Mouse (Mus musculus): ENCODE data around the gene Nfkbid. TPM values are rescaled to one million over a fixed set of nuclear protein-coding genes. Genes with fewer than 3 reads are reported as not detected.

Nfkbid gene
- total RNA-seq (2023) = 10 to 100 TPM; 40.1 to 45.7 TPM

DNA sequence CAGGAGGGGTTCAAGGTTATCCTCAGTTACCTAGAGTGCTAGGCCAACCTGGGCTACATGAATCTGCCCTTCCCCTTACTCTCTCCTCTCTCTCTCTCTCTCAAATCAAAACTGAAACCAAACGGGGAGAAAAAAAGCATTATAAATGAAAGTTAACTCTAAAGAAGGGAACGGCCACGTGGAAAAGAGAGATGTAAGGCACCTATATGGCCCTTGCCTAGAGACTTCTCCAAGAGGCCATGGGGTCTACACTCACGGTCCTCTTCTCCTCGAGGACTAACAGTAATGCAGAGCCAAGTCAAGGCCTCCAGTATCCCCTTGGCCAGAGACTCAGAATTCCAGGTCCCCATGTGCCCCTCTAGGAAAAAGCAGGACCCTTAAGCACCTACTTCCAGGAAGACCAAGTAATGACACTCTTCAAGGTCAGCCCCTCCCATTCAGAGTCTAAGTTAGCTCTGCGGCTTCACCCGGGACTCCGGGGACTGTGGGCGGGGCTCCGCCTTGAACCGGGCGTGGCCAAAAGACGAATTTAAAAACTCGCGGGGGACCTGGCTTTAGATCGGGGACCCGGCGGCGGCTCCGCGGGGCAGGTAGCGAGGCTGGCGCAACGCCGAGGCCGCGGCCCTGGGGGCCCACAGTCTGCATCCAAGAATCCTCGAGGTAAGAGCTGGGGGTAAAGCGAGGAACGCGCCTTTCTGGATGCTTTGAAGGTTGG lies at the start of gene Nfkbid:
Gene Nfkbid (plus strand): TSS at position 558 of the 715 bp plus-strand sequence.

DNA sequence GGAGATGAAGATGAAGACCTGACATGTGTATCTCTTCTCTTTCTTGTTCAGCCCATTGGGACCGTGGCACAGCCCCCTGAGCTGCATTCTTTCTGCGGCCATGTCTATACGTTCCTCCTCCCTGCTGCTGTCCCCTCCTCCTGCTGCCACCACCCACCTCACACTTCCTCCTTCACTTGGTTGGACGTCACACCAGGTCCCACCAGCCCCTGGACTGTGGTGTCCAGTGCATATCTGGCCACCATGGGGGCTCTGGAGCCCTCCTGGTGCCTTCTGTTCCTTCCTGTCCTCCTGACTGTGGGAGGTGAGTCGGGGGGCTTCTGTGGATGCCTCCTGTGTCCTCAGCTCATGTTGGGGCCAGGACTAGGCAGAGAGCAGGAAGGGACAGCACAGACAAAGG lies 7.9 kb upstream of the Nfkbid start, which contains the start of gene Tyrobp:
Gene Tyrobp (plus strand): TSS at position 165 of the 400 bp plus-strand sequence.

DNA sequence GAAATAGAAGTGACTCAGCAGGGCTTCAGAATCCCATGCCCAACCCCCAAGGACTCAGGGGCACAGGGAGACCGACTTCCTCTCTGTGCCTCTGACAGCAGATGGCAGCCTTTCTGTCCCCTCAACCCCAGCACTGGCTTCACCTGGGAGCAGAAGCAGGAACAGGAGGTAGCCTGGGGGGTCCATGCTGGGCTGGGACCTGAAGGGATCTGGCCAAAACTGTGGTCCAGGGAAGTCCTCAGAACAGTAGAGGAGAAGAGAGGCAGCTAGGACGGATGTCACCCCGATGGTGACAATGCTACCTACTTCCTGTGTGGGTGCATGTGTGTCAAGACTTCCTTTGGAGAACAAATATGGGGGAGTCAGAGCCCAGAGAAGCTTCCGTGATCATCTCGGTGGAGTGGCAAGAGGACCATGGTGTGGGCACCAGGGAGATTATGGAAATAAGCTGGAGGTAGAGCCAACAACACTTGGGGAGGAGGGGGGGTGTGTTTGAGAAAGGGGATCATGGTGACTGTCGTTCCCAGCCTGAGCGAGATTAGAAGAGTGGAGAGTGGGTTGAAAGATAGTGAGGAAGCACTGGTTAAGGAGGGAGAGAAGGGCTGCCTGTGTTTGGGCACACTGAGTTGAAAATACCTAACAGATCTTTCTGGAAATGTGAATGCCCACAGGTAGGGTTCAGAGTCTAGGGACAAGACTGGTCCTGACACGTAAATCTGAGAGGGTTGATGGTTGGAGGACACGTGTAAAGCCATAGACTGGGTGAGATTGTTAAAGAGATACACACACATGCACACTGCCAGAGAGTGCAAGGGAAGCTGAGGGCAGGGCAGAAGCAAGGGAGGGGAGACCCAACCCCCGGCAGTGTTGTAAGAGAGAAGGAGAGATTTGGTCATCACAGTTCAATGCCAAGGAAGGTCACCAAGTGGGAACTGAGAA lies 1.7 kb upstream of the Nfkbid start, which contains the start of gene Hcst:
Gene Hcst (minus strand): TSS at position 294 of the 939 bp plus-strand sequence.

DNA sequence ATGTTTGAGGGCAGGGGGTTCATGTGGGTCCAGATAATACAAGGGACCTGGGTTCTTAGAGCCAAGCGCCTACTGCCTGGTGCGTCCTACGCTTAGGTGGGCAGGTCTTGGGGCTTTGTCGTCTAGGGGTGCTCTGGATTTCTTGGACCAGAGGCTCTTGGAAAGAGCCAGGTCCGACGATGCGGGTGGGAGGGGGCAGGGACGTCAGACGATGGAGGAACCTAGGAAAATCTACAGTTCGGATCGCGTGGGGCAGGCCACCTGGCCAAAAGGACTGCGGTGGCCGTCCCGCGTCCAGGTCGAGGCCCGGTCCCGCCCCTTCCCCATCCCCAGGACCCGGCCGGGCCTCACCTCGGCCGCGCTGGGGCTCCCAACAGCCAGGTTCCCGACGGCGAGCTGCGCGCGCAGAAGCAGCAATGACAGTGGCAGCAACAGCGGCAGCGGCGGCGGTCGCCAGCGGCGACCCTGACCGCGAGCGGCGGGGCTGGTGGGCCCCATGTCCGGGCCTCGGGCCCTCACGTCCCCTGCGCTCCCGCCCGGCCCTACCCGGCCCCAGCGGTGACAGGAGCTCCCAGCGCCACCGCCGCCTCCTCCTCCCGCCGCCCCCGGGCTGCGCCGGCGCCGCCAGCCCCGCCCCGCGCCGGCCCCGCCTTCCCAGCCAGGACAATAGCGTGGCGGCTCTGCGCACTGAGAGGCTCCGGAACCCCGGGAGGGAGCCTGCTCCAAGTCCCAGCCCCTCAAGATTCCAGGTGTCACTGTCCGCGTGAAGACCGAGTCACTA lies 23.6 kb downstream of the Nfkbid start, which contains the start of gene Aplp1:
Gene Aplp1 (minus strand): TSS at position 565 of the 781 bp plus-strand sequence.

DNA sequence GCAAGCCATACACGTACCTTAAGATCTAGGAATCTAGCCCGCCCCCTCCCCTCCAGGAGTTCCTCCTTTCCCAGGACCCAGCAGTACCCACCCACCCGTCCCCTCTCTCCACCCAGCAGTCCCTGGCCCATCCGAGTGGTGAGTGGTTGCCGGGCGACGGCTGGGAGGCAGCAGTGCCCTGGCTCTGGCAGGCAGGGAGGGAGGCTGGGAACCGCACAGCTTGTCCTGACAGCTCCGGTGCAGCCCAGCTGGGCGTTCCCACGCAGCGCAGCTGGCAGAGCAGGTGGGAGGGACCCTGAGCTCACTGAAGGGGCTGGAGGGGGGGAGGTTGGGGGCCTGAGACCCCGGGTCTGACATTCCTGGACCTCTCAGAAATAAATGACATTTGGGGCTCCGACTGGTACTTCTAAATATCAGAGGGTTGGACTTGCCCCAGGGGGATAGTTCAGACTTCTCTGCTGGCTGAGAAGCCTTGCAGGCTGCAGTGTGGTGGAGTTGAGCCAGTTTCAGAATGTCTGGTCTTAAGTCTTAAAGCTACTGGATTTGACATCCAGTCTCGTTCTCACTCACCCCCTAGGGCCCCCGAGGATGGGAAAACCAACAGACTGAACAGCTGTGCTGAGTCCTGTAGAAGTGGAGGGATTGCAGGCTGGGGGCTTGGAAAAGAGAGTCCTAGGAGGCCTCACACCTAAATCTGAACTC lies 36.2 kb downstream of the Nfkbid start, which contains the start of the genes Kirrel2 and Nphs1:
Gene Kirrel2 (minus strand): TSS at position 62 of the 702 bp plus-strand sequence.
Gene Nphs1 (plus strand): TSS at position 687 of the 702 bp plus-strand sequence.

Other genes starting within 250 kb of the Nfkbid start
- 1 to 10 TPM in 1 of 2 experiments, not detected in 1; 1.8 TPM for gene Cox7a1, start 237.6 kb upstream of the Nfkbid start, total RNA-seq (2023)
- gene Capns1, start 222.9 kb upstream of the Nfkbid start, total RNA-seq (2023) = 100 to 1,000 TPM; 155 to 167 TPM
- 10 to 100 TPM; 35.1 to 43.9 TPM for gene Polr2i, start 189.8 kb upstream of the Nfkbid start, total RNA-seq (2023)
- 10 to 100 TPM; 26.0 to 27.3 TPM for gene Tbcb, start 189.5 kb upstream of the Nfkbid start, total RNA-seq (2023)
- not detected for gene Ovol3, start 186.0 kb upstream of the Nfkbid start, total RNA-seq (2023)
- 1 to 10 TPM in 1 of 2 experiments, under 1 TPM in 1; 0.44 to 1.3 TPM for gene Thap8, start 141.6 kb upstream of the Nfkbid start, total RNA-seq (2023)
- 1 to 10 TPM; 4.0 to 8.4 TPM for gene Wdr62, start 141.3 kb upstream of the Nfkbid start, total RNA-seq (2023)
- gene Clip3, start 130.0 kb upstream of the Nfkbid start, total RNA-seq (2023) = under 1 TPM; 0.64 to 0.65 TPM
- gene Alkbh6, start 113.0 kb upstream of the Nfkbid start, total RNA-seq (2023) = 10 to 100 TPM; 39.8 to 42.3 TPM
- 1 to 10 TPM; 5.5 to 6.3 TPM for gene Syne4, start 106.9 kb upstream of the Nfkbid start, total RNA-seq (2023)
- 1 to 10 TPM; 6.6 to 9.5 TPM for gene E130208F15Rik, start 100.0 kb upstream of the Nfkbid start, total RNA-seq (2023)
- gene Sdhaf1, start 97.8 kb upstream of the Nfkbid start, total RNA-seq (2023) = 10 to 100 TPM in 1 of 2 experiments, 1 to 10 TPM in 1; 8.8 to 11.4 TPM
- not detected for gene Lrfn3, start 59.0 kb upstream of the Nfkbid start, total RNA-seq (2023)
- 10 to 100 TPM; 10.7 to 27.3 TPM for gene Tyrobp, start 8.0 kb upstream of the Nfkbid start, total RNA-seq (2023)
- gene Hcst, start 1.9 kb upstream of the Nfkbid start, total RNA-seq (2023) = 100 to 1,000 TPM; 185 to 201 TPM
- 1 to 10 TPM; 3.8 to 4.3 TPM for gene Aplp1, start 23.8 kb downstream of the Nfkbid start, total RNA-seq (2023)
- gene Kirrel2, start 36.0 kb downstream of the Nfkbid start, total RNA-seq (2023) = not detected
- not detected for gene Nphs1, start 36.6 kb downstream of the Nfkbid start, total RNA-seq (2023)
- gene Prodh2, start 71.9 kb downstream of the Nfkbid start, total RNA-seq (2023) = not detected
- 1 to 10 TPM; 3.3 to 6.3 TPM for gene Arhgap33, start 113.3 kb downstream of the Nfkbid start, total RNA-seq (2023)
- 1 to 10 TPM; 2.0 to 2.3 TPM for gene Hspb6, start 130.4 kb downstream of the Nfkbid start, total RNA-seq (2023)
- 10 to 100 TPM; 15.1 to 19.7 TPM for gene Proser3, start 130.6 kb downstream of the Nfkbid start, total RNA-seq (2023)
- gene Lin37, start 138.1 kb downstream of the Nfkbid start, total RNA-seq (2023) = 10 to 100 TPM; 38.3 to 46.3 TPM
- 10 to 100 TPM; 74.3 to 75.7 TPM for gene U2af1l4, start 141.6 kb downstream of the Nfkbid start, total RNA-seq (2023)
- gene Gm49396, start 141.6 kb downstream of the Nfkbid start, total RNA-seq (2023) = 10 to 100 TPM; 24.2 to 32.0 TPM
- gene Psenen, start 141.9 kb downstream of the Nfkbid start, total RNA-seq (2023) = 100 to 1,000 TPM; 127 to 151 TPM
- 10 to 100 TPM; 44.6 to 51.3 TPM for gene Igflr1, start 143.7 kb downstream of the Nfkbid start, total RNA-seq (2023)
- gene Kmt2b, start 167.0 kb downstream of the Nfkbid start, total RNA-seq (2023) = 100 to 1,000 TPM; 136 to 141 TPM
- 1 to 10 TPM; 3.0 to 3.5 TPM for gene Zbtb32, start 177.2 kb downstream of the Nfkbid start, total RNA-seq (2023)
- 1 to 10 TPM in 1 of 2 experiments, under 1 TPM in 1; 0.79 to 1.1 TPM for gene Upk1a, start 191.1 kb downstream of the Nfkbid start, total RNA-seq (2023)
- 100 to 1,000 TPM; 198 to 235 TPM for gene Cox6b1, start 204.4 kb downstream of the Nfkbid start, total RNA-seq (2023)
- gene Etv2, start 214.1 kb downstream of the Nfkbid start, total RNA-seq (2023) = not detected
- gene Rbm42, start 228.6 kb downstream of the Nfkbid start, total RNA-seq (2023) = 100 to 1,000 TPM; 103 to 113 TPM
- 10 to 100 TPM; 30.2 to 32.6 TPM for gene Haus5, start 243.3 kb downstream of the Nfkbid start, total RNA-seq (2023)
- not detected for gene Pmis2, start 249.9 kb downstream of the Nfkbid start, total RNA-seq (2023)

Data from T-cell, adult 66 days (primary cell).